Mouse (Mus musculus) stomach, postnatal 0 days (tissue): Measurements from ENCODE around the gene Atxn1.

Source experiments
- CTCF ChIP-seq: IDR thresholded peaks from 2 replicates; pipeline ENCODE4 v1.5.1; 2016; ENCODE audit warnings: antibody characterized with exemption, low read depth, mild to moderate bottlenecking, moderate library complexity
- EP300 ChIP-seq: optimal IDR thresholded peaks from 2 replicates; pipeline ENCODE3; 2016; ENCODE audit warnings: antibody characterized with exemption

- TF ChIP-seq EP300 (no peak), CTCF (no peak)
Observed at GRCm38 (mm10) chr13:45514832-45515422, 449.9 kb downstream of the Atxn1 start.
